17 mouse cellular contexts compared by ENCODE assay signal in the genomic region with DNA sequence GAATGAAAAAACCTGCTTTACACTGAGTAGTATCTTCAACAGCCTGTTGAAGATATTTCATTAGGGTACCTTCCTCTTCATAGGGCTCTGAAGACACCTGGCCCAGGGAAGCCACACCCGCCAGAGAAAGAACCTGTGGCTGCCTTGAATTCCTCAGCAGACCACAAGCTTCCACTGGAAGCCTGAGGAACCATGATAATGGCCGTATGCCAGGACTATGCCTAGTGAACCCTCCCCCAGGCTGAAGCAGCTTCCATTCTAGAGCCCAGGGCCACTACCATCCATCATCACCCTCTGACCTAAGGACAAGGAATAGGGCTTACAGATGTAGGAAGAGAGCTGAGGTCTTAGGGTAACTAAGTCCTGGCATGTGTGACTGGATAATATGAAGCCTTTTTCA. TPM values are rescaled to one million over a fixed set of nuclear protein-coding genes. Genes with fewer than 3 reads are reported as not detected.
A peak's percentile ranks its signal among the peaks of the same experiment; 100 is the strongest.
DNase-seq lines count a peak whose midpoint lies in the region; ATAC-seq lines count a peak whose summit lies in the region.
"Had no signal": no experiment of that assay in that cellular context is flagged by ENCODE, and none has a peak within 500 bp of the region (broad histone marks: within the 10 kb centered on the region; RNA-seq: fewer than 3 reads in every experiment).

No protein-coding gene starts in this region.

- 55% methylated on average over 2 of the region's 2 CpGs for WGBS in liver, embryonic 11.5 days
- WGBS in forebrain, embryonic 13.5 days = 86% methylated on average over 2 of the region's 2 CpGs

- no peak overlapping the region for H3K9ac ChIP-seq in liver, embryonic 11.5 days (ENCODE audit: low read depth, low read length)
- no peak overlapping the region for H3K9ac ChIP-seq in forebrain, embryonic 13.5 days
- H3K9ac ChIP-seq: embryonic facial prominence, embryonic 13.5 days; hindbrain, embryonic 13.5 days; intestine, embryonic 15.5 days; lung, embryonic 15.5 days; stomach, embryonic 15.5 days had no signal

- H3K27me3 ChIP-seq in liver, embryonic 11.5 days (replicated peaks; ENCODE audit: control insufficient read depth, insufficient read depth, low read length) = no peaks in the 10 kb centered on the region
- no peaks in the 10 kb centered on the region for H3K27me3 ChIP-seq in forebrain, embryonic 13.5 days
- H3K27me3 ChIP-seq: embryonic facial prominence, embryonic 13.5 days; hindbrain, embryonic 13.5 days; intestine, embryonic 15.5 days; lung, embryonic 15.5 days; stomach, embryonic 15.5 days had no signal

- H3K9me3 ChIP-seq in liver, embryonic 11.5 days (ENCODE audit: control insufficient read depth, low read length) = no peaks in the 10 kb centered on the region
- no peaks in the 10 kb centered on the region for H3K9me3 ChIP-seq in forebrain, embryonic 13.5 days (replicated peaks)
- H3K9me3 ChIP-seq: embryonic facial prominence, embryonic 13.5 days; forebrain, embryonic 10.5 days; hindbrain, embryonic 13.5 days; intestine, embryonic 15.5 days; lung, embryonic 15.5 days; stomach, embryonic 15.5 days had no signal

- H3K27ac ChIP-seq in liver, embryonic 11.5 days (ENCODE audit: low read depth, low read length) = no peak overlapping the region
- no peak overlapping the region for H3K27ac ChIP-seq in forebrain, embryonic 13.5 days
- H3K27ac ChIP-seq: embryonic facial prominence, embryonic 13.5 days; forebrain, embryonic 10.5 days; hindbrain, embryonic 13.5 days; intestine, embryonic 15.5 days; lung, embryonic 15.5 days; stomach, embryonic 15.5 days had no signal

- no peak overlapping the region for H3K4me2 ChIP-seq in liver, embryonic 11.5 days
- H3K4me2 ChIP-seq in forebrain, embryonic 13.5 days = no peak overlapping the region
- H3K4me2 ChIP-seq: embryonic facial prominence, embryonic 13.5 days; hindbrain, embryonic 13.5 days; intestine, embryonic 15.5 days; lung, embryonic 15.5 days; midbrain, embryonic 11.5 days; stomach, embryonic 15.5 days had no signal

- peaks cover 58% of the 10 kb centered on the region for H3K36me3 ChIP-seq in liver, embryonic 11.5 days (ENCODE audit: control insufficient read depth, insufficient read depth, low read length)
- H3K36me3 ChIP-seq in forebrain, embryonic 13.5 days (ENCODE audit: poor library complexity, severe bottlenecking) = peaks cover 59% of the 10 kb centered on the region

- H3K4me1 ChIP-seq in liver, embryonic 11.5 days (replicated peaks; ENCODE audit: control insufficient read depth, insufficient read depth, low read length) = peaks cover 11% of the 10 kb centered on the region
- H3K4me1 ChIP-seq in forebrain, embryonic 13.5 days = no peaks in the 10 kb centered on the region

- no peak overlapping the region for H3K4me3 ChIP-seq in liver, embryonic 11.5 days (ENCODE audit: low read depth, low read length)
- no peak overlapping the region for H3K4me3 ChIP-seq in forebrain, embryonic 13.5 days
- H3K4me3 ChIP-seq: embryonic facial prominence, embryonic 13.5 days; forebrain, embryonic 10.5 days; hindbrain, embryonic 13.5 days; intestine, embryonic 15.5 days; lung, embryonic 15.5 days; stomach, embryonic 15.5 days had no signal

- no peak for ATAC-seq in liver, embryonic 11.5 days (replicated peaks; ENCODE audit: low FRiP score)
- no peak for ATAC-seq in forebrain, embryonic 13.5 days
- ATAC-seq: intestine, embryonic 15.5 days had no signal

- peak; percentile 17 for DNase-seq in cerebellum, adult 8-10 months
- no peak for DNase-seq in cerebellum, postnatal 36 days
- DNase-seq in liver, embryonic 11.5 days (ENCODE audit: low spot score) = peak; percentile 29
- no peak for DNase-seq in liver
- peak; percentile 81 for DNase-seq in 3T3-L1 (ENCODE audit: low read depth, low spot score)
- peak; percentile 64 for DNase-seq in Muller cell, postnatal 12 days (ENCODE audit: inconsistent ontology term)
- DNase-seq: gastrocnemius, postnatal 36 days; right cerebral cortex, adult 18-20 months; spleen, adult 18-20 months had no signal

RNA-seq across cellular contexts. Expression of a gene that starts 17.3 kb away (rescaled TPM):
- 14.7 and 15.7 TPM in 2 replicates for polyA plus RNA-seq in liver, embryonic 11.5 days (2014; fragmentation: Nextera tagmentation; extraction: Ambion mirVana)
- polyA plus RNA-seq in forebrain, embryonic 13.5 days (2015; fragmentation: Nextera tagmentation; extraction: Ambion mirVana) = 4.7 and 4.8 TPM in 2 replicates

RNA-seq across cellular contexts. Expression of a gene that starts 28.6 kb away (rescaled TPM):
- 12.1 and 13.7 TPM in 2 replicates for polyA plus RNA-seq in liver, embryonic 11.5 days (2014; fragmentation: Nextera tagmentation; extraction: Ambion mirVana)
- 46.8 and 50.7 TPM in 2 replicates for polyA plus RNA-seq in forebrain, embryonic 13.5 days (2015; fragmentation: Nextera tagmentation; extraction: Ambion mirVana)

Comparison
In these comparisons a context has a peak if more than half of its experiments do, and no peak if none do; other contexts are left out.
1. DNase-seq: peak in cerebellum, adult 8-10 months (single experiment), liver, embryonic 11.5 days (single experiment), 3T3-L1 (single experiment) and Muller cell, postnatal 12 days (single experiment); none in cerebellum, postnatal 36 days (0 of 2) and liver (single experiment).